Mouse (Mus musculus): Measurements from ENCODE around the gene Ccdc57. TPM values are rescaled to one million over a fixed set of nuclear protein-coding genes. Genes with fewer than 3 reads are reported as not detected.

Ccdc57 gene
- 2.4 and 3.1 TPM in 2 replicates for polyA plus RNA-seq (2015; fragmentation: Nextera tagmentation; extraction: Ambion mirVana)

GRCm38 (mm10) chr11:120932564-120933398 lies at the start of gene Ccdc57:
Gene Ccdc57, minus strand, starts transcription at chr11:120932872.

GRCm38 (mm10) chr11:120948328-120948727 lies 15.7 kb upstream of the Ccdc57 start, which contains the start of gene Slc16a3:
Gene Slc16a3, plus strand, starts transcription at chr11:120948480.

GRCm38 (mm10) chr11:120823956-120824786 lies 108.5 kb downstream of the Ccdc57 start, which contains the start of gene Fasn:
Gene Fasn, minus strand, starts transcription at chr11:120824547.

GRCm38 (mm10) chr11:120795756-120796613 lies 136.7 kb downstream of the Ccdc57 start, which contains the start of gene Dus1l:
Gene Dus1l, minus strand, starts transcription at chr11:120796403.

GRCm38 (mm10) chr11:120784064-120784791 lies 148.4 kb downstream of the Ccdc57 start, which contains the start of the genes Rfng and Gps1:
Gene Rfng, minus strand, starts transcription at chr11:120784207.
Gene Gps1, plus strand, starts transcription at chr11:120784272.

Other genes starting within 250 kb of the Ccdc57 start
- 143 and 147 TPM in 2 replicates for gene Cenpx, start 219.1 kb downstream of the Ccdc57 start, polyA plus RNA-seq (2015; fragmentation: Nextera tagmentation; extraction: Ambion mirVana)
- gene Lrrc45, start 218.9 kb downstream of the Ccdc57 start, polyA plus RNA-seq (2015; fragmentation: Nextera tagmentation; extraction: Ambion mirVana), result 12.3 and 13.8 TPM in 2 replicates
- gene Rac3, start 211.4 kb downstream of the Ccdc57 start, polyA plus RNA-seq (2015; fragmentation: Nextera tagmentation; extraction: Ambion mirVana), result 3.1 and 3.6 TPM in 2 replicates
- 9.0 and 14.8 TPM in 2 replicates for gene Dcxr, start 205.6 kb downstream of the Ccdc57 start, polyA plus RNA-seq (2015; fragmentation: Nextera tagmentation; extraction: Ambion mirVana)
- gene Cbr2, start 200.8 kb downstream of the Ccdc57 start, polyA plus RNA-seq (2015; fragmentation: Nextera tagmentation; extraction: Ambion mirVana), result 1.2 and 3.8 TPM in 2 replicates
- gene Hmga1b, start 170.1 kb downstream of the Ccdc57 start, polyA plus RNA-seq (2015; fragmentation: Nextera tagmentation; extraction: Ambion mirVana), result 3.8 and 5.0 TPM in 2 replicates
- 11.9 and 13.8 TPM in 2 replicates for gene Rfng, start 148.7 kb downstream of the Ccdc57 start, polyA plus RNA-seq (2015; fragmentation: Nextera tagmentation; extraction: Ambion mirVana)
- gene Gps1, start 148.6 kb downstream of the Ccdc57 start, polyA plus RNA-seq (2015; fragmentation: Nextera tagmentation; extraction: Ambion mirVana), result 73.2 and 75.4 TPM in 2 replicates
- 58.0 and 60.3 TPM in 2 replicates for gene Dus1l, start 136.5 kb downstream of the Ccdc57 start, polyA plus RNA-seq (2015; fragmentation: Nextera tagmentation; extraction: Ambion mirVana)
- 7.5 and 8.1 TPM in 2 replicates for gene Fasn, start 108.3 kb downstream of the Ccdc57 start, polyA plus RNA-seq (2015; fragmentation: Nextera tagmentation; extraction: Ambion mirVana)
- 30.7 and 31.2 TPM in 2 replicates for gene Slc16a3, start 15.6 kb upstream of the Ccdc57 start, polyA plus RNA-seq (2015; fragmentation: Nextera tagmentation; extraction: Ambion mirVana)
- 45.4 and 51.5 TPM in 2 replicates for gene Csnk1d, start 58.5 kb upstream of the Ccdc57 start, polyA plus RNA-seq (2015; fragmentation: Nextera tagmentation; extraction: Ambion mirVana)
- 4.1 and 7.0 TPM in 2 replicates for gene Cd7, start 106.5 kb upstream of the Ccdc57 start, polyA plus RNA-seq (2015; fragmentation: Nextera tagmentation; extraction: Ambion mirVana)
- gene Sectm1b, start 130.7 kb upstream of the Ccdc57 start, polyA plus RNA-seq (2015; fragmentation: Nextera tagmentation; extraction: Ambion mirVana), result 0.19 and 0.29 TPM in 2 replicates
- 0.16 TPM in 1 of 2 replicates, not detected in the other for gene Sectm1a, start 148.3 kb upstream of the Ccdc57 start, polyA plus RNA-seq (2015; fragmentation: Nextera tagmentation; extraction: Ambion mirVana)
- 0.06 TPM in 1 of 2 replicates, not detected in the other for gene Tex19.2, start 185.8 kb upstream of the Ccdc57 start, polyA plus RNA-seq (2015; fragmentation: Nextera tagmentation; extraction: Ambion mirVana)
- not detected in 2 replicates for gene Tex19.1, start 213.3 kb upstream of the Ccdc57 start, polyA plus RNA-seq (2015; fragmentation: Nextera tagmentation; extraction: Ambion mirVana)
- not detected in 2 replicates for gene Uts2r, start 227.4 kb upstream of the Ccdc57 start, polyA plus RNA-seq (2015; fragmentation: Nextera tagmentation; extraction: Ambion mirVana)

All from spleen, postnatal 0 days (tissue).